Mouse (Mus musculus): ENCODE results near the gene C130026I21Rik.
"Not testable (repeated sequence)": the region's sequence is repeated elsewhere in the genome, so short reads cannot be mapped to it uniquely, and the experiment has no call there.

C130026I21Rik gene

DNA sequence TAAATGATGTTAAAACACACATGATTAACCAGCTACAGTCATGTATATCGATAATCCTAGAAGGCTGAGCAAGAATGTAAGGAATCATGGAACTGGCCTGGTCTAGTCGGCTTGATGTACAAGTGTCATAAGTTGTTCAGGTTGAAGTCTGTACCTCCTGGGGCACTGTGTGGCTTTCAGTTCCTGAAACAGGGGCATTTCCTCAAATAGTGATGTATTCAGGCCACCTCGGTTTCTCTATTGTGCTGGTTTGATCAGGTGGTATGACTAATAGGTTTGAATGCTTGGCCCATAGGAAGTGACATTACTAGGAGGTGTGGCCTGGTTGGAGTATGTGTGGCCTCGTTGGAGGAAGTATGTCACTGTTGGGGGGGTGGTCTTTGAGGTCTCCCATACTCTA, 236.0 kb downstream of the C130026I21Rik start:
- DNase-seq (ENCODE audit: low read depth, low spot score), result not testable (repeated sequence)

GRCm38 (mm10) chr1:85033616-85034015, 236.8 kb downstream of the C130026I21Rik start:
- not testable (repeated sequence) for DNase-seq (ENCODE audit: low read depth, low spot score)

DNA sequence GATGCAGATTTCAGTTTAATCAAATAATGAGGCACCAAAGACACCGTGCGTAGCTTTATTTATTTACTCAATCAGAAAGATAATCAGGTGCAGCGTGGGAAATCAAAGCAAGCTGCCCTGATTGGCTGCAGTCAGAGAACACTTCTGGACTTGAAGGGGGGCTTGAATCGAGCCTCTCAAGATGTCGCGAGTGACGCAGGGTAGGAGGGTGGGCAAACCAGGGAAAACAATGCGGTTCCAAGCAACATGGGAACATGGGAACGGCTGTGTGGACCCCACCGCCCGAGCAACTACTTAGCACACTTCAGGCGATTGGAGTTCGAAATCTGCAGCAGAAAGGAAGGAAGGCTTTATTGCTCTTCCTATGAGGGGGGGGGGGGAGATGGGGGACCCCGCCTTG, 240.2 kb downstream of the C130026I21Rik start:
- not testable (repeated sequence) for DNase-seq (ENCODE audit: low read depth, low spot score)

DNA sequence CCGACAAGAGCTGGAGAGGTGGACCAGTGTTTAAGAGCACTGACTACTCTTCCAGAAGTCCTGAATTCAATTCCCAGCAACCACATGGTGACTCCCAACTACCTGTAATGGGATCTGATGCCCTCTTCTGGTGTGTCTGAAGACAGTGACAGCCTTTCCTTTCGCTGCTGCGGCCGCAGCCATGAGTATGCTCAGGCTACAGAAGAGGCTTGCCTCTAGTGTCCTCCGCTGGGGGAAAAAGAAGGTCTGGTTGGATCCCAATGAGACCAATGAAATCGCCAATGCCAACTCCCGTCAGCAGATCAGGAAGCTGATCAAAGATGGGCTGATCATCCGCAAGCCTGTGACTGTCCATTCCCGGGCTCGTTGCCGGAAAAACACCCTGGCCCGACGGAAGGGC, 258.4 kb downstream of the C130026I21Rik start:
- DNase-seq (ENCODE audit: low read depth, low spot score), result not testable (repeated sequence)

GRCm38 (mm10) chr1:85010947-85011346, 259.4 kb downstream of the C130026I21Rik start:
- DNase-seq (ENCODE audit: low read depth, low spot score), result not testable (repeated sequence)

- DNase-seq (ENCODE audit: low read depth, low spot score), result not testable (repeated sequence)
Measured at GRCm38 (mm10) chr1:85007737-85008136, 262.6 kb downstream of the C130026I21Rik start.

GRCm38 (mm10) chr1:84999241-84999640, 271.1 kb downstream of the C130026I21Rik start:
- DNase-seq (ENCODE audit: low read depth, low spot score), result not testable (repeated sequence)

DNA sequence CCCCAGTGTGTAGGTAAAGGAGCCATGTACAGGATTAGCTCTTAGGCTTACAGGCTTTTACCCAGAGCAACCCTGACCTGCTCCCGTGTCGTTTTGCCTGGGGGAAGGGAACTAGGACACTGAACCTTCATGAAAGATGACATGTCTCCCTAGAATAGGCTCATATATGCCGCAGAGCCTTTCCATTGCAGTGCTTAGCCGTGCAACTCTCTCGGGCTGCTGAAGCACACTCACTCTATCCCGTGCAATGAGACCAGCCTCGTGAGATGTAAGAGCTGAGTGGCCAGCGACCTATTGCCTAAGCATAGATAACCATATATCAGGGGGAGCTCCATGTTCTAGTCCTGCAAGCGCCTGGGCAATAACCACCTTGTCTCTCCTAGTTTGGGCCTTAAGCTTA, 274.1 kb downstream of the C130026I21Rik start:
- not testable (repeated sequence) for DNase-seq (ENCODE audit: low read depth, low spot score)

GRCm38 (mm10) chr1:84994461-84994860, 275.9 kb downstream of the C130026I21Rik start:
- not testable (repeated sequence) for DNase-seq (ENCODE audit: low read depth, low spot score)

GRCm38 (mm10) chr1:84993688-84994319, 276.6 kb downstream of the C130026I21Rik start:
- not testable (repeated sequence) for DNase-seq (ENCODE audit: low read depth, low spot score)

DNA sequence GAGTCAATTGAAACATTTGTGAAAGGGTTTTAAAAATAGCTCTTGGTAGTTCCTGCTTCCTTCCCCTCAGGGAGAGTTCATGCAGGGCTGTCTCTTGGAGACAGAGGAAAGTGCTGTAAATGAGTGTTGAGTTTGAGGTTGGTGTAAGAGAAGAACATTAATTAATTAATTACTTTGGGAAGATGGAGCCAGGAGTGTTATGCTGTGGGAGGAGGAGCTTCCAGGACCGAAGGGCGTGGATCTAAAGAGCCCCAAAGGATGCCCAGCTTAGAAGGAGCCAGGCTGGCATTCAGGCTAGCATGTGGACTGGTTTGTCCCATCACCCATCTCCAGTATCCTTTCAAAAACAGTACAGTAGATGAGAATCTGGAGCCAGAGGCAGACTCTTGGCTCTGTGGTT, 277.1 kb downstream of the C130026I21Rik start:
- not testable (repeated sequence) for DNase-seq (ENCODE audit: low read depth, low spot score)

GRCm38 (mm10) chr1:84992827-84993226, 277.5 kb downstream of the C130026I21Rik start:
- DNase-seq (ENCODE audit: low read depth, low spot score), result not testable (repeated sequence)

DNA sequence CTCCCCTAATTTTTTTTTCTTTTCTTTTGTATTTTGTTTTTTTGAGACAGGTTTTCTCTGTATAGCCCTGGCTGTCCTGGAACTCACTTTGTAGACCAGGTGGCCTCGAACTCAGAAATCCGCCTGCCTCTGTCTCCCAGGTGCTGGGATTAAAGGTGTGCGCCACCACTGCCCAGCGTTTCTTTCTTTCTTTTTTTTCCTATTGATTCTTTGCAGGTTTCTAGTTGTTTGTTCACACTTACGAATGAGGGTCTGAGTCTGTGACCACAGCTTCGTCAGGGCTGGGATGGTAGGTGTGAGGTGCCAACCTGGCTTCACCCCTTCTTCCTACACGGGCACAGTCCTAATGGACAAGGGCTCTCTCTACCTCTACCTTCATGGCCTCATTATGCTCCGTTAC, 281.3 kb downstream of the C130026I21Rik start:
- DNase-seq (ENCODE audit: low read depth, low spot score), result not testable (repeated sequence)

- DNase-seq (ENCODE audit: low read depth, low spot score), result not testable (repeated sequence)
Measured at GRCm38 (mm10) chr1:84987729-84988128, 282.6 kb downstream of the C130026I21Rik start.

- peak; percentile 56 for DNase-seq (ENCODE audit: low read depth, low spot score)
Measured at GRCm38 (mm10) chr1:84961779-84962178, 308.6 kb downstream of the C130026I21Rik start.

GRCm38 (mm10) chr1:84957713-84958112, 312.7 kb downstream of the C130026I21Rik start:
- DNase-seq (ENCODE audit: low read depth, low spot score), result not testable (repeated sequence)

- DNase-seq (ENCODE audit: low read depth, low spot score), result not testable (repeated sequence)
Measured at GRCm38 (mm10) chr1:84956771-84957170, 313.6 kb downstream of the C130026I21Rik start.

GRCm38 (mm10) chr1:84952456-84953181, 317.7 kb downstream of the C130026I21Rik start:
- no peak for DNase-seq (ENCODE audit: low read depth, low spot score)

GRCm38 (mm10) chr1:84951566-84951965, 318.8 kb downstream of the C130026I21Rik start:
- no peak for DNase-seq (ENCODE audit: low read depth, low spot score)

DNA sequence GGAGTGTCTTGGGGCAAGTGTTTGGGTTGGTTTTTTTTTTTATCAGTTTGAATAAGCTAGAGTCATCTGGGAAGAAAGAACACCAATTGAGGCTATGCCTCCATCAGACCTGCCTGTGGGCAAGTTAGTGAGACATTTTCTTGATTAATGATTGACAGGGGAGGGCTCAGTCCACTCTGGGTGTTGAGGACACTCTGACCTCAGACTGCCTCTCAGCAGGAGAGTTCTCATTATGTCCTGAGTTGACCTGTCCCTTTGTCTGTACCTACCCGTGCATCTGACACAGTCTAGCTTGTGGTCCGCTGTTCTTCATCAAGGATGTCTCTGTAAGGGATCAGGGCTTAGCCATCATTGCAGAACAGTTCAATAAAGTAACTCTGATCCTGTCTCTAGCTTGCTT, 323.0 kb downstream of the C130026I21Rik start:
- DNase-seq (ENCODE audit: low read depth, low spot score), result no peak

- DNase-seq (ENCODE audit: low read depth, low spot score), result no peak
Measured at GRCm38 (mm10) chr1:84945950-84946349, 324.4 kb downstream of the C130026I21Rik start.

GRCm38 (mm10) chr1:84943549-84943948, 326.8 kb downstream of the C130026I21Rik start:
- no peak for DNase-seq (ENCODE audit: low read depth, low spot score)
